Mouse (Mus musculus): Measurements from ENCODE around the gene Ccdc77. TPM values are rescaled to one million over a fixed set of nuclear protein-coding genes. Genes with fewer than 3 reads are reported as not detected.
"Not testable (repeated sequence)": the region's sequence is repeated elsewhere in the genome, so short reads cannot be mapped to it uniquely, and the experiment has no call there.

Gene Ccdc77
- polyA plus RNA-seq, 1 experiment from 2014 or later = 30.1 TPM

DNA sequence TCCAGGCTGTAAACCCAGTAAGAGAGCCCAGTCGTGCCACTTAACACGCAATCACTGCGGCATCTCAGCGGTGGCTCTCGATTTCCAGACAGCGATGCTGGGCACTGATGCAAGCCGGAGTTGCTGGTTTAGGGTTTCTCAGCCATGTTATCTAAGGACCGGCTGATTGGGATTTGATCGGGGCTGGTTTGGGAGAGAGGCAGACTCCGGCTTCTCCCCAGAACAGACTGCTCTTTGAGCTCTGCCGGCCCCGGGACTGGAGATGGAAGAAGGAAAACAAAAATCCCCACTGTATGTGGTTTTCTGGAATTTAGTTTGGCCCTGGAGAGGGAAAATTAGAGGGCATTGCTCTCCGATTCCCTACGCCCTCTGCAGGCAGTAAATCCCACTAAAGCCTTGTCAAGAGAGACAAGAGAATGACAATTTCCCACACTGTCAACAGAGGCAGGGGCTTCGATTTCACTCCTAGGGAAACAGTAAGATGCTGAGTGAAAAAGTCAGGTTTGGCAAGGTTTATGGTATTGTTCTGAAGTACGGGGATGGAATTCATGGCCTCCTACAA is 61.3 kb downstream of the Ccdc77 start:
- Histone ChIP-seq H3K9me3 (no peaks in the 10 kb centered on the region), H3K27ac (replicated peaks) (no peak overlapping the region), H3K27me3 (replicated peaks; ENCODE audit: low read depth, poor library complexity, severe bottlenecking) (peaks cover 12% of the 10 kb centered on the region), H3K4me1 (peaks cover 10% of the 10 kb centered on the region), H3K4me3 (peak overlapping the region; percentile 48), H3K36me3 (replicated peaks) (no peaks in the 10 kb centered on the region)
- DNase-seq (ENCODE audit: low spot score) = peak; percentile 32
- WGBS = 15% methylated on average over 16 of the region's 16 CpGs

DNA sequence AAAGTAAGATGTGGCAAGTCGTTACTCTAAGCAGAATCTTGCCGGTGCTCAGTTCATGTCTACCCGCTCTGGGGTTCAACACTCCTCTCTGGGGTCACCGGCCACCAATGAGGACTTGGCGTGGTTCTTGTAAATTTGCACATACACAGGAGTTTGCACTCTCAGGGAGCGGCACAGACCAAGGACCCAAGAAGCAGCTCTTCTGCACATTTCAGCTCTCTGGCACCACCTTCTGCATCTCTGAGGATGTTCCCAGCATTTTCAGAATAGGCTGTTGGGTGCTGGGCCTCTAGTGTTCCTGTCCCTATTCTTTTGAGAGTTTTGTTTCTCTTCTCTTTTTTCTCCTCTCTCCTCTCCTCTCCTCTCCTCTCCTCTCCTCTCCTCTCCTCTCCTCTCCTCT is 63.0 kb downstream of the Ccdc77 start:
- 32% methylated on average over 6 of the region's 6 CpGs for WGBS
- DNase-seq (ENCODE audit: low spot score) = peak; percentile 38

DNA sequence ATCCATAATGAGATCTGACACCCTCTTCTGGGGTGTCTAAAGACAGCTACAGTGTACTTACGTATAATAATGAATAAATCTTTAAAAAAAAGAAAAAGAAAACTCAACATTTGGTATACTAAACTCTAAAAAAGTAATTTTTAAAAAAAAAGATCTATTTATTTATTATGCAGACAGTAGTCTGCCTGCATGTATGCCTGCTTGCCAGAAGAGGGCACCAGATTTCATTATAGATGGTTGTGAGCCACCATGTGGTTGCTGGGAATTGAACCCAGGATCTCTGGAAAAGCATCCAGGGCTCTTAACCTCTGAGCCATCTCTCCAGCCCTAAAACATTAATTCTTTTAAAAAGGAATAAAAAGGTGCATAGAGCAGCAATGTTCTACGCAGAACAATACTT is 67.6 kb downstream of the Ccdc77 start:
- peaks cover 47% of the 10 kb centered on the region for H3K27me3 ChIP-seq (replicated peaks; ENCODE audit: low read depth, poor library complexity, severe bottlenecking)
- H3K9me3 ChIP-seq; DNase-seq (ENCODE audit: low spot score); H3K36me3 ChIP-seq (replicated peaks); H3K4me3 ChIP-seq; H3K27ac ChIP-seq (replicated peaks): not testable (repeated sequence)
- WGBS = 94% methylated on average over 2 of the region's 2 CpGs
- H3K4me1 ChIP-seq = peaks cover 16% of the 10 kb centered on the region

More for the DNA sequence above, 63.0 kb downstream of the Ccdc77 start:
- Histone ChIP-seq H3K36me3 (replicated peaks) (no peaks in the 10 kb centered on the region), H3K27ac (replicated peaks) (no peak overlapping the region), H3K9me3 (no peaks in the 10 kb centered on the region), H3K27me3 (replicated peaks; ENCODE audit: low read depth, poor library complexity, severe bottlenecking) (peaks cover 14% of the 10 kb centered on the region), H3K4me3 (no peak overlapping the region), H3K4me1 (peaks cover 10% of the 10 kb centered on the region)

DNA sequence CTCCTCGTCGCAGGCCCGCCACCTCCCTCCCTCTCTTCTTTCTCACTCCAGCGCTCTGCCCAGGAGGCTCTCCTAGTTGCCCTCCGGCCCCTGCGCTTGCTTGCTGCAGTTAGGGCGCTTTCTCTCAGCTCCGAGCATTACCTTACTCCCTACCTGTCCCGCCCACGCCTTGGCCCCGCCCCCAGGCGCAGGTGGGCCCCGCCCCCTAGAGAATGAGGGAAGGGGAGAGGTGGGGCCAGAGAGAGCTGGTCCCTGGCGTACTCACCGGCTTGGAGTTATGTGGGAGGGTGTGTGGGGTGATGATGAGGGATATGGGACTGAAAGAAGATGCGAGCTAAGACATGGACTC is 69.4 kb downstream of the Ccdc77 start:
- H3K27ac ChIP-seq (replicated peaks) = peak overlapping the region; percentile 78
- H3K9me3 ChIP-seq = no peaks in the 10 kb centered on the region
- peak overlapping the region; percentile 80 for H3K4me3 ChIP-seq
- peak; percentile 74 for DNase-seq (ENCODE audit: low spot score)
- no peaks in the 10 kb centered on the region for H3K36me3 ChIP-seq (replicated peaks)
- under 1% methylated on average over 16 of the region's 16 CpGs for WGBS
- peaks cover 16% of the 10 kb centered on the region for H3K4me1 ChIP-seq
- peaks cover 52% of the 10 kb centered on the region for H3K27me3 ChIP-seq (replicated peaks; ENCODE audit: low read depth, poor library complexity, severe bottlenecking)

DNA sequence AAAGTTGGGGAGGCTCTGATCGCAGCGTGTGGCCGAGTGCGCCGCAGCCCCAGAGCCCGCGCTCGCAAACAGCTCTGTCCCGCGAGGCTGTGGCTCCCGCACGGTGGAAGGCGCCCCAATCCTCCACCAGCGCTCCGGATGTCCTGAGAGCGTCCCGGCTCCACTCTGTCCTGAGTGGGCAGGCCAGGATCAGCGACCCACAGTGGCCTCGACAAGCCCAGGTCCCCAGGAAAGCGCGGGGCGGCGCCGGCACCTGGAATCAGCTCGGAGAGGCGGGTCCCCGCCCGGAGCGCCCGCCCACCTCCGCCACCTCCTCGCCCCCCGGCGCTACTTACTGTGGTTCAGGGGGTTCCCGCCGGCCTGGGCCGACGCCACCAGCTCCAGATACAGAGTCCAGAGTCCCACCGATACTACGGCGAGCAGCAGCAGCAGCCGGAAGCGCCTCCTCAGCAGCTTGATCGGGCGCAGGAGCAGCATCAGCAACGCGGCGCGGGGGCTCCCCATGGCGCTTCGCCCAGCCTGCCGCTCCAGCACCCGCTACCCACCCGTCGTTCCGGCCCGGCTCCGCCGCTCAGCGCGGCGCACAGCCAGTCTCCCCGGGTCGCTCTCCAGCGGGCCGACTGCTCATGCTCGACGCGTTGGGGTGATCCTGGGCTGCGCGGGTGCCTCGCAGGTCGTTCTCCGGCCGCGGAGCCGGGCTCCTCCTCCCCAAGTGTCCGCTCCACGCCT is 70.0 kb downstream of the Ccdc77 start, which contains the start of the genes D330020A13Rik and B4galnt3:
Gene D330020A13Rik (plus strand): TSS at position 309 of the 729 bp plus-strand sequence.
Gene B4galnt3 (minus strand): TSS at position 504 of the 729 bp plus-strand sequence.
- Histone ChIP-seq H3K4me1 (peaks cover 16% of the 10 kb centered on the region), H3K36me3 (replicated peaks) (no peaks in the 10 kb centered on the region), H3K9me3 (no peaks in the 10 kb centered on the region), H3K27me3 (replicated peaks; ENCODE audit: low read depth, poor library complexity, severe bottlenecking) (peaks cover 52% of the 10 kb centered on the region), H3K27ac (replicated peaks) (peak within 1 kb of the TSS; percentile 78), H3K4me3 (peak within 1 kb of the TSS; percentile 80)
- peak; percentile 76 for DNase-seq (ENCODE audit: low spot score)
- WGBS = under 1% methylated on average over 79 of the region's 79 CpGs

DNA sequence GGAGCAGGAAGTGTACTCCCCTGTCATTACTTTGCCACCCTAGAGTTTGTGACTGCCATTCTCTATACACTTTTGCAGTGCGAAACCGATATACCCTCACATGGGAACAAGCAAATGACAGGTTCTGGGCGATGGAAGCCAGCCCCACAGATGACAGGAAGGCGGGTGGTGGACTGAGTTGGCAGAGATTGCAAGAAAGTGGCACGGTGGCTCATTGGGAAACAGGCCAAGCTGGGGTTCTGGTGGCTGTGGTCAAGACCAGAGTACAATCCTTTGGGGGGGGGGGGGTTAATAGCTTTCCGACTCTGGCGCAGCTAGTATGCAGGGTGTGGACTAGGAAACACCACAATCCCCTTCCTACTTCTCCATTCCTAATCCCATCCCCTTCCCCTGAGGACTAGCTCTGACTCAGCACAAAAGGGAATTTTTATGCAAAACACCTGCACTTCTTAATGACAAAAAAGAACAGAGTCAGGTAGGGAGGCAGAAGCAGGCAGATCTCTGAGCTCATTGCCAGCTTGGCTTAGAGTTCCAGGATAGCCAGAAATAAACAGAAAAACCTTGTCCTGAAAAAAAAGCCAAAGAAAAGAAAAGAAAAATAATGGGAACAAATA is 72.7 kb downstream of the Ccdc77 start:
- Histone ChIP-seq H3K27me3 (replicated peaks; ENCODE audit: low read depth, poor library complexity, severe bottlenecking) (peaks cover 52% of the 10 kb centered on the region), H3K36me3 (replicated peaks) (no peaks in the 10 kb centered on the region), H3K27ac (replicated peaks) (no peak overlapping the region), H3K4me3 (no peak overlapping the region), H3K4me1 (peaks cover 20% of the 10 kb centered on the region), H3K9me3 (no peaks in the 10 kb centered on the region)
- 90% methylated on average over 7 of the region's 7 CpGs for WGBS
- DNase-seq (ENCODE audit: low spot score) = no peak

DNA sequence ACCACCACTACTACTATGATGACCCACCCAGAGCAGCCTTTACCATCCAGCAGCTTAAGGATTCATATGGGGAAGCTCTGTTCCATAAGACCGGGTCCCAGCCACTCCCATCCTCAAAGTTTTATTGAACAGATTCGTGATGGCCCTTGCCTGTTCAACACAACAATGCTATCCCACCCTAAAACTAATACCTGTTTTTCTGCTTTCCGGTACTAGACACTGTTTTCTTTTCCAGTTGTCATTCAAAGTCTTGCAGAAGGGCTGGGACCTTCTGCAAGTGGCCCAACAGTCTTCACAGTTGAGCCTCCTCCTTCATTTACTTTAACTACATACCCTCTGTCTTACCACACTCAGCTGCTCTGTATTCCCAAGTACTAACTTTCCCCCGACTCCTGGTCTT is 74.7 kb downstream of the Ccdc77 start:
- H3K9me3 ChIP-seq = no peaks in the 10 kb centered on the region
- no peak for DNase-seq (ENCODE audit: low spot score)
- WGBS = 90% methylated on average over 4 of the region's 4 CpGs
- no peak overlapping the region for H3K27ac ChIP-seq (replicated peaks)
- peaks cover 33% of the 10 kb centered on the region for H3K27me3 ChIP-seq (replicated peaks; ENCODE audit: low read depth, poor library complexity, severe bottlenecking)
- H3K36me3 ChIP-seq (replicated peaks) = no peaks in the 10 kb centered on the region
- peaks cover 13% of the 10 kb centered on the region for H3K4me1 ChIP-seq
- H3K4me3 ChIP-seq = no peak overlapping the region

DNA sequence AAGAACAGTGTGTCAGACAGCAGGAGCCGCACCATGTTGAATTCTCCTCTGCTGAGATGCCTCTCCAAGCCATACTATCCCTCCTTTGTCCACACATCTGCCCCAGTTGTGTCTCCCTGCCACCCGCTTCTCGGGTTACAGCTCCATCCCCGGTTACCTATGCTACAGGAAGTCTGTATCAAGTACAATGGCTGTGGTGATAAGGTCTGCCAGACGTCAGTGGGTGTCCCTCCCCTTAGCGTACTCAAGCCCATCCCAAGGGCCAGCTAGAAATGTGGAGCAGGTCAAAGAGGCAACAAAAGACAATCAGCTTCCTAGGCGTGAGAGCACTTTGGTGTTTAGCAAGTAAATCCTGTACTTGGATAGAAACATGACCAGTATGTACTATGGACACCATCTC is 75.6 kb downstream of the Ccdc77 start:
- Histone ChIP-seq H3K36me3 (replicated peaks) (no peaks in the 10 kb centered on the region), H3K9me3 (no peaks in the 10 kb centered on the region), H3K27me3 (replicated peaks; ENCODE audit: low read depth, poor library complexity, severe bottlenecking) (peaks cover 24% of the 10 kb centered on the region), H3K4me1 (peaks cover 4% of the 10 kb centered on the region), H3K27ac (replicated peaks) (no peak overlapping the region), H3K4me3 (no peak overlapping the region)
- 37% methylated on average over 7 of the region's 7 CpGs for WGBS
- no peak for DNase-seq (ENCODE audit: low spot score)

DNA sequence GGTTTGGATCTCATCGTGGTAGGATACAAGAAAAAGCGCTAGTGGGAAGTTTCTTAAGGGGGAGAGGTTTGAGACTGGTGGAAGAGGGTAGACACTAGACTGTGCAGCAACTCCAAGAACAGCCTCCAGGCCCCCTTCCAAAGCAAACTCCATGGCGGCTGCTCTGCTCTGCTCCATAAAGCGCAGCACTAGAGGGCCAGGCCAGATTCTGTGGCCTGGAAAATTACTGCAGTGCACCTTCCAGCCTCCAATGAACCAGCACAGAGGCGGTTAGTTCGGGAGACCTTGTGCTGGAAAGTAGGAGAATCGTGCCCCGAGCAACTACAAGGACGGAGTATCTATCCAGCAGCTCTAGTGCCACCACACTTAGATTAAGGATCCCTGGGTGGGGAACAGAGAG is 76.9 kb downstream of the Ccdc77 start:
- Histone ChIP-seq H3K9me3 (no peaks in the 10 kb centered on the region), H3K36me3 (replicated peaks) (no peaks in the 10 kb centered on the region), H3K4me1 (peaks cover 4% of the 10 kb centered on the region), H3K4me3 (no peak overlapping the region), H3K27me3 (replicated peaks; ENCODE audit: low read depth, poor library complexity, severe bottlenecking) (peaks cover 12% of the 10 kb centered on the region), H3K27ac (replicated peaks) (no peak overlapping the region)
- no peak for DNase-seq (ENCODE audit: low spot score)
- 87% methylated on average over 9 of the region's 9 CpGs for WGBS

DNA sequence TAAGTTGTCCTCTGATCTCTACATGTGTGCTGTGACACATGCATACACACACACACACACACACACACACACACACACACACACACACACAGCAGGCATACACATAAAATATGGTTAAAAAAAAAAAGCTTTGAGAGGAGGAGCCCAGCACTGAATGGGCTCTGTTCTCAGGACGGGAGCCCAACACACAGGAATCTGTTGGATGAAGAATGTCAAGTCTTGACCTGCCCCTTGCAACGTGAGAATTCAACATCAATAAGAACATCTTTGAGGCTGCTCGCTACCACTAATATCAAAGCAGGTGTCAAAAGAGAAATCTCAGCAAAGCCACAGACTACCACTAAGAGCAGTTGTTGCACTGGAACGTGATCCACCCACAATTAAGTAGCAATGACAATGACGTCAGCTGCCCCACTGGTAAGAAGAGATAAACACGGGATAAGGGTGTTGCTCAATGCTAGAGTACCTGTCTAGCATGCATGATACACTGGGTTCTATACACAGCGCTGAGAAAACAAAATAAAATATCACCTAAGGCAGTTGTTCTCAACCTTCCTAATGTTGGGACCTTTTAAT is 87.2 kb downstream of the Ccdc77 start:
- H3K4me3 ChIP-seq = no peak overlapping the region
- WGBS = 78% methylated on average over 7 of the region's 7 CpGs
- H3K27ac ChIP-seq (replicated peaks) = no peak overlapping the region
- no peaks in the 10 kb centered on the region for H3K36me3 ChIP-seq (replicated peaks)
- DNase-seq (ENCODE audit: low spot score) = no peak
- H3K27me3 ChIP-seq (replicated peaks; ENCODE audit: low read depth, poor library complexity, severe bottlenecking) = no peaks in the 10 kb centered on the region
- H3K4me1 ChIP-seq = peaks cover 12% of the 10 kb centered on the region; the same call in 1 of the 2 replicates
- no peaks in the 10 kb centered on the region for H3K9me3 ChIP-seq

DNA sequence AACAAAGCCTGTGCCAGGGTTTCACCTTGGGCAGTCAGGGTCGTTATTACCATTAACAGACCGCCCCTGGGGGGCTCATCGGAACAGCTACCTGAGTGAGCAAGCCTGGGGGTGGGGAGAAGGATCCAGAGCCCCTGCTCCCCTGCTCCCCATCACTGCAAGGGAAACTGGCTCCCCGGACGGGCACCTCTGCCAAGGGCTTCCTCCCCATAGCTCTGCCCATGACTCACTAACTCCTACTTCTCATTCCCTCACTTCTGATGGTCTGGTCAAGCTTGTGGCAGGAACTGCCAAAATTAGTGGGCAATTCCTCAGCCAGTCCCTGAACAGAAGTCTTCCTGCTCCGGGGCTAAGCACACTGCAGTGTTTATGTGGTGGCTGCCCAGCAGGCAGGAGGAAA is 88.9 kb downstream of the Ccdc77 start:
- DNase-seq (ENCODE audit: low spot score) = no peak
- WGBS = 63% methylated on average over 6 of the region's 6 CpGs

DNA sequence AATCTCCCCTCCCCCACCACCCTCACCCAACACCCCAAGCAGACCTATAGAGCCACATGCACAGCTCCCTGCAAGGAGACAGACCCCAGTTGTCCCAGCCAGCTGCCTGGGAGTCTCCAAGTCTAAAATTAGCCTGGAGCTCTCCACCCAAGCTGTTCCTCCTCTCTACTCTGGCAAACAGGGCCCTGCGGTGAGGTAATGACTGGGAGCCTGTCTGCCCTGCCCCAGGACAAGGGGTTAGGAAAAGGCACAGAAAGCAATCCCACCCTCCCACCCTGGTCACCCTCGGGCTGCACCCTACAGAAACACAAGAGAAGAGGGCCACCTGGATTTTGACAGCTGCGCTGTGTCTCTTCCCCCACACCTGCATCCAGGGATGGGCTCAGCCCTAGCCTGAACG is 89.3 kb downstream of the Ccdc77 start:
- WGBS = 55% methylated on average over 4 of the region's 4 CpGs
- no peak for DNase-seq (ENCODE audit: low spot score)
- Histone ChIP-seq H3K36me3 (replicated peaks) (no peaks in the 10 kb centered on the region), H3K4me3 (no peak overlapping the region), H3K27ac (replicated peaks) (no peak overlapping the region), H3K4me1 (peaks cover 12% of the 10 kb centered on the region; the same call in 1 of the 2 replicates), H3K9me3 (no peaks in the 10 kb centered on the region), H3K27me3 (replicated peaks; ENCODE audit: low read depth, poor library complexity, severe bottlenecking) (no peaks in the 10 kb centered on the region)

More for the DNA sequence above, 88.9 kb downstream of the Ccdc77 start:
- no peak overlapping the region for H3K4me3 ChIP-seq
- H3K27ac ChIP-seq (replicated peaks) = no peak overlapping the region
- H3K9me3 ChIP-seq = no peaks in the 10 kb centered on the region
- H3K36me3 ChIP-seq (replicated peaks) = no peaks in the 10 kb centered on the region
- H3K4me1 ChIP-seq = peaks cover 12% of the 10 kb centered on the region; the same call in 1 of the 2 replicates
- no peaks in the 10 kb centered on the region for H3K27me3 ChIP-seq (replicated peaks; ENCODE audit: low read depth, poor library complexity, severe bottlenecking)

Data from embryonic facial prominence, embryonic 10.5 days (tissue).